Comparison of ENCODE assay signal across 8 mouse cellular contexts in the genomic region with DNA sequence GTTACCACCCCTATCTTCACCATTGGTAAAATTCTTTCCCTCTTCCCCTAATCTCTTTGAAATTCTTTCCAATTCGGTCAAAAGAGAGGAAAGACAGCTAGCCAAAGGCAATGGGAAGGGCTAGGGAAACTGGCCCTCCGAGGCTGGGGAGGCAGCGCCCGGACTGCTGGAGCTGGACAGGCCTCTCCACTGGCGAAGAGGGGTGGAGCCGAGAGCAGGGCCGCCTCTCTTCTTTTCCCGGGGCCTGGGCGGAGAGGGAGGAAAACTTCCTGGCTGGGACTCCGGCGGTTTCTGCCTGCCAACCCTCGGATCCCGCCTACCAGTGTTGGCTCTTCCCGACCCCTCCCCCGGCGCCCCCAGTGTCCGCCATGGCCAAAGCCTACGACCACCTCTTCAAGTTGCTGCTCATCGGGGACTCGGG. TPM values are rescaled to one million over a fixed set of nuclear protein-coding genes. Genes with fewer than 3 reads are reported as not detected.
DNase-seq lines count a peak whose midpoint lies in the region; ATAC-seq and TF ChIP-seq lines count a peak whose summit lies in the region.

No protein-coding gene starts in this region.

- no peak overlapping the region for H3ac ChIP-seq in myocyte (ENCODE audit: control insufficient read depth, insufficient read length)

- H3K4me3 ChIP-seq in embryonic facial prominence, embryonic 14.5 days (ENCODE audit: low read depth, low read length): peak overlapping the region; percentile 49
- peak overlapping the region; percentile 69 for H3K4me3 ChIP-seq in heart, adult 2 months
- peak overlapping the region; percentile 96 for H3K4me3 ChIP-seq in kidney, adult 2 months (ENCODE audit: insufficient read depth, low read depth, low read length)
- H3K4me3 ChIP-seq in liver, embryonic 12.5 days: peak overlapping the region; percentile 58
- H3K4me3 ChIP-seq in myocyte: peak overlapping the region; percentile 28

- peak; percentile 85 for ATAC-seq in embryonic facial prominence, embryonic 14.5 days (ENCODE audit: low read depth)
- peak; percentile 71 for ATAC-seq in liver, embryonic 12.5 days

- peak overlapping the region; percentile 63 for H3K4me2 ChIP-seq in embryonic facial prominence, embryonic 14.5 days (ENCODE audit: low read depth, low read length)
- peak overlapping the region; percentile 80 for H3K4me2 ChIP-seq in liver, embryonic 12.5 days
- peak overlapping the region; percentile 91 for H3K4me2 ChIP-seq in myocyte (ENCODE audit: low read depth)

- under 1% methylated on average over 9 of the region's 20 CpGs for WGBS in embryonic facial prominence, embryonic 14.5 days
- WGBS in heart, adult 2 months: under 1% methylated on average over 20 of the region's 20 CpGs
- WGBS in kidney, adult 2 months: under 1% methylated on average over 20 of the region's 20 CpGs
- WGBS in liver, embryonic 12.5 days (ENCODE audit: insufficient replicate concordance): 1% methylated on average over 20 of the region's 20 CpGs

- peaks cover 15% of the 10 kb centered on the region for H3K4me1 ChIP-seq in embryonic facial prominence, embryonic 14.5 days (ENCODE audit: control insufficient read depth, insufficient read depth, low read length)
- peaks cover 3% of the 10 kb centered on the region for H3K4me1 ChIP-seq in heart, adult 2 months (ENCODE audit: control insufficient read depth, insufficient read depth, low read length)
- 0 out of 2 replicates have a peak, but pooled peaks cover 5% of the 10 kb centered on the region for H3K4me1 ChIP-seq in kidney, adult 2 months (ENCODE audit: control insufficient read depth, insufficient read depth, low read length)
- peaks cover 37% of the 10 kb centered on the region for H3K4me1 ChIP-seq in liver, embryonic 12.5 days

- peak overlapping the region; percentile 69 for H3K9ac ChIP-seq in embryonic facial prominence, embryonic 14.5 days (ENCODE audit: low read depth, low read length)
- peak overlapping the region; percentile 79 for H3K9ac ChIP-seq in heart, adult 2 months (ENCODE audit: low read depth, low read length)
- H3K9ac ChIP-seq in liver, embryonic 12.5 days: peak overlapping the region; percentile 68

- H3K79me2 ChIP-seq in heart, adult 2 months (replicated peaks; ENCODE audit: control insufficient read depth, insufficient read depth, low read length): no peaks in the 10 kb centered on the region
- no peaks in the 10 kb centered on the region for H3K79me2 ChIP-seq in myocyte (ENCODE audit: control insufficient read depth, insufficient read depth)

- TF ChIP-seq EP300 in heart, adult 2 months (IDR thresholded peaks at IDR 0.05; ENCODE audit: insufficient read depth, low read depth, low read length): no peak

- no peak for TF ChIP-seq CTCF in heart, adult 2 months (IDR thresholded peaks at IDR 0.05)
- TF ChIP-seq CTCF in kidney, adult 2 months (conservative IDR thresholded peaks at IDR 0.05; ENCODE audit: insufficient read depth, insufficient read length, low read depth, low read length): no peak

- peaks cover 29% of the 10 kb centered on the region for H3K36me3 ChIP-seq in embryonic facial prominence, embryonic 14.5 days (ENCODE audit: control insufficient read depth, insufficient read depth, low read length)
- H3K36me3 ChIP-seq in heart, adult 2 months (ENCODE audit: control insufficient read depth, insufficient read depth, low read length): no peaks in the 10 kb centered on the region
- no peaks in the 10 kb centered on the region for H3K36me3 ChIP-seq in kidney, adult 2 months (ENCODE audit: control insufficient read depth, insufficient read depth, low read length)
- peaks cover 13% of the 10 kb centered on the region for H3K36me3 ChIP-seq in liver, embryonic 12.5 days
- no peaks in the 10 kb centered on the region for H3K36me3 ChIP-seq in myocyte (ENCODE audit: control insufficient read depth, insufficient read depth)

- H3K27me3 ChIP-seq in embryonic facial prominence, embryonic 14.5 days (replicated peaks; ENCODE audit: control insufficient read depth, insufficient read depth, low read length): no peaks in the 10 kb centered on the region
- H3K27me3 ChIP-seq in heart, adult 2 months (ENCODE audit: control insufficient read depth, insufficient read depth, low read length): no peaks in the 10 kb centered on the region
- no peaks in the 10 kb centered on the region for H3K27me3 ChIP-seq in kidney, adult 2 months (replicated peaks; ENCODE audit: control insufficient read depth, insufficient read depth, low read length)
- H3K27me3 ChIP-seq in liver, embryonic 12.5 days (replicated peaks): 0 out of 2 replicates have a peak, but pooled peaks cover 9% of the 10 kb centered on the region
- H3K27me3 ChIP-seq in myocyte (ENCODE audit: control insufficient read depth, insufficient read depth, insufficient read length): no peaks in the 10 kb centered on the region

- intact Hi-C loops in heart, adult 2 months (cut with DNase I): loop anchor here (1.0 to 5.0 kb wide), 4 partner anchors 34 to 247 kb away; a partner anchor contains a TSS

- peak; percentile 49 for DNase-seq in 416B (ENCODE audit: low read depth)
- peak; percentile 86 for DNase-seq in adrenal gland, postnatal 25 days
- peak; percentile 87 for DNase-seq in embryonic facial prominence, embryonic 14.5 days (ENCODE audit: low spot score)
- peak; percentile 88 to 89 for DNase-seq in heart, adult 2 months
- peak; percentile 90 for DNase-seq in kidney, adult 2 months
- DNase-seq in testis, postnatal 10 days (ENCODE audit: low spot score): peak; percentile 85

- H3K9me3 ChIP-seq in embryonic facial prominence, embryonic 14.5 days (ENCODE audit: control insufficient read depth, low read length): no peaks in the 10 kb centered on the region
- no peaks in the 10 kb centered on the region for H3K9me3 ChIP-seq in liver, embryonic 12.5 days (replicated peaks)

- peak overlapping the region; percentile 71 for H3K27ac ChIP-seq in embryonic facial prominence, embryonic 14.5 days (replicated peaks; ENCODE audit: low read depth, low read length)
- peak overlapping the region; percentile 95 for H3K27ac ChIP-seq in heart, adult 2 months
- peak overlapping the region; percentile 89 for H3K27ac ChIP-seq in kidney, adult 2 months (ENCODE audit: insufficient read depth, low read depth, low read length)
- H3K27ac ChIP-seq in liver, embryonic 12.5 days: peak overlapping the region; percentile 57; the same call in 1 of the 2 replicates

- TF ChIP-seq POLR2A in heart, adult 2 months (IDR thresholded peaks at IDR 0.05; ENCODE audit: insufficient read depth, low read depth, low read length): peak; percentile 71; the same call in 1 of the 2 replicates
- peak; percentile 40 for TF ChIP-seq POLR2A in kidney, adult 2 months (IDR thresholded peaks at IDR 0.05; ENCODE audit: low read depth, low read length)
- peak; percentile 78 for TF ChIP-seq POLR2A in myocyte (IDR thresholded peaks at IDR 0.05; ENCODE audit: insufficient read length, low read depth)

TF ChIP-seq in myocyte, 11 proteins besides CTCF, POLR2A, EP300 and RAD21:
- TF ChIP-seq POLR2AphosphoS2 (IDR thresholded peaks at IDR 0.05; ENCODE audit: insufficient read length, low read depth) (peak; percentile 51), MYOD1 (IDR thresholded peaks at IDR 0.05; ENCODE audit: control insufficient read depth in 1 of 3, insufficient read length in 2 of 3, low read depth in 2 of 3) (no peak), CEBPB (IDR thresholded peaks at IDR 0.05; ENCODE audit: insufficient read depth, poor library complexity, severe bottlenecking) (no peak)

RNA-seq across cellular contexts. Expression of a gene that starts 7.0 kb away (rescaled TPM):
- total RNA-seq in adrenal gland, postnatal 25 days (2021): 31.0 and 49.5 TPM in 2 replicates
- 18.1 and 19.8 TPM in 2 replicates for polyA plus RNA-seq in embryonic facial prominence, embryonic 14.5 days (2014; fragmentation: Nextera tagmentation; extraction: Ambion mirVana)
- total RNA-seq in heart, adult 2 months (2021): 1 to 10 TPM; 5.5 to 5.6 TPM
- polyA plus RNA-seq in heart, adult 2 months (2012; rRNA removed): 3.1 TPM in 2 replicates
- polyA plus RNA-seq in kidney, adult 2 months (2012; rRNA removed): 5.0 and 7.7 TPM in 2 replicates
- polyA plus RNA-seq in liver, embryonic 12.5 days (2016; fragmentation: Nextera tagmentation; extraction: Ambion mirVana): 8.3 and 8.6 TPM in 2 replicates
- 28.1 TPM for polyA plus RNA-seq in myocyte (2012; fragmentation: generic; extraction: Trizol)

RNA-seq across cellular contexts. Expression of a gene that starts 7.1 kb away (rescaled TPM):
- 1,629 and 1,829 TPM in 2 replicates for total RNA-seq in adrenal gland, postnatal 25 days (2021)
- polyA plus RNA-seq in embryonic facial prominence, embryonic 14.5 days (2014; fragmentation: Nextera tagmentation; extraction: Ambion mirVana): 2,089 and 2,268 TPM in 2 replicates
- total RNA-seq in heart, adult 2 months (2021): 1,000 to 10,000 TPM; 1,040 to 1,280 TPM
- 696 and 1,017 TPM in 2 replicates for polyA plus RNA-seq in heart, adult 2 months (2012; rRNA removed)
- polyA plus RNA-seq in kidney, adult 2 months (2012; rRNA removed): 944 and 1,038 TPM in 2 replicates
- polyA plus RNA-seq in liver, embryonic 12.5 days (2016; fragmentation: Nextera tagmentation; extraction: Ambion mirVana): 777 and 835 TPM in 2 replicates
- 3,699 TPM for polyA plus RNA-seq in myocyte (2012; fragmentation: generic; extraction: Trizol)

RNA-seq across cellular contexts. Expression of a gene that starts 10.9 kb away (rescaled TPM):
- 68.6 and 72.3 TPM in 2 replicates for total RNA-seq in adrenal gland, postnatal 25 days (2021)
- 112 and 114 TPM in 2 replicates for polyA plus RNA-seq in embryonic facial prominence, embryonic 14.5 days (2014; fragmentation: Nextera tagmentation; extraction: Ambion mirVana)
- total RNA-seq in heart, adult 2 months (2021): 10 to 100 TPM; 49.3 to 56.6 TPM
- polyA plus RNA-seq in heart, adult 2 months (2012; rRNA removed): 36.0 and 42.3 TPM in 2 replicates
- polyA plus RNA-seq in kidney, adult 2 months (2012; rRNA removed): 60.7 and 74.7 TPM in 2 replicates
- 64.9 and 66.4 TPM in 2 replicates for polyA plus RNA-seq in liver, embryonic 12.5 days (2016; fragmentation: Nextera tagmentation; extraction: Ambion mirVana)
- polyA plus RNA-seq in myocyte (2012; fragmentation: generic; extraction: Trizol): 39.9 TPM

RNA-seq across cellular contexts. Expression of a gene that starts 22.8 kb away (rescaled TPM):
- 0.85 TPM in 1 of 2 replicates, not detected in the other for total RNA-seq in adrenal gland, postnatal 25 days (2021)
- 5.2 and 6.1 TPM in 2 replicates for polyA plus RNA-seq in embryonic facial prominence, embryonic 14.5 days (2014; fragmentation: Nextera tagmentation; extraction: Ambion mirVana)
- under 1 TPM; 0.14 to 0.16 TPM for total RNA-seq in heart, adult 2 months (2021)
- 0.53 and 0.55 TPM in 2 replicates for polyA plus RNA-seq in heart, adult 2 months (2012; rRNA removed)
- polyA plus RNA-seq in kidney, adult 2 months (2012; rRNA removed): 1.0 and 1.5 TPM in 2 replicates
- polyA plus RNA-seq in liver, embryonic 12.5 days (2016; fragmentation: Nextera tagmentation; extraction: Ambion mirVana): 0.56 and 0.66 TPM in 2 replicates
- polyA plus RNA-seq in myocyte (2012; fragmentation: generic; extraction: Trizol): 0.22 TPM

RNA-seq across cellular contexts. Expression of a gene that starts 27.4 kb away (rescaled TPM):
- total RNA-seq in adrenal gland, postnatal 25 days (2021): 132 and 136 TPM in 2 replicates
- 88.1 and 90.9 TPM in 2 replicates for polyA plus RNA-seq in embryonic facial prominence, embryonic 14.5 days (2014; fragmentation: Nextera tagmentation; extraction: Ambion mirVana)
- total RNA-seq in heart, adult 2 months (2021): 10 to 100 TPM; 67.6 to 75.5 TPM
- 57.3 and 83.7 TPM in 2 replicates for polyA plus RNA-seq in heart, adult 2 months (2012; rRNA removed)
- polyA plus RNA-seq in kidney, adult 2 months (2012; rRNA removed): 71.3 and 74.2 TPM in 2 replicates
- 30.7 and 33.1 TPM in 2 replicates for polyA plus RNA-seq in liver, embryonic 12.5 days (2016; fragmentation: Nextera tagmentation; extraction: Ambion mirVana)
- polyA plus RNA-seq in myocyte (2012; fragmentation: generic; extraction: Trizol): 111 TPM

Comparison
In these comparisons a context has a peak if more than half of its experiments do, and no peak if none do; other contexts are left out.
1. Peak in every context shown above with its lines: DNase-seq, ATAC-seq, H3K4me3 ChIP-seq and H3K27ac ChIP-seq.
2. H3K4me3 ChIP-seq: peak in every context shown above with its lines; median percentile 96 in kidney, adult 2 months; 69 in heart, adult 2 months; 58 in liver, embryonic 12.5 days; 49 in embryonic facial prominence, embryonic 14.5 days; 28 in myocyte.